Mouse (Mus musculus): ENCODE results near the gene 1700025G04Rik.

Gene 1700025G04Rik

GRCm38 (mm10) chr1:151900706-151901360, 189.1 kb downstream of the 1700025G04Rik start:
- DNase-seq (ENCODE audit: low spot score), result no peak

GRCm38 (mm10) chr1:151899964-151900363, 190.0 kb downstream of the 1700025G04Rik start:
- DNase-seq (ENCODE audit: low spot score), result no peak

- DNase-seq (ENCODE audit: low spot score), result no peak
Measured at GRCm38 (mm10) chr1:151895406-151895805, 194.5 kb downstream of the 1700025G04Rik start.

GRCm38 (mm10) chr1:151893976-151894375, 195.9 kb downstream of the 1700025G04Rik start:
- no peak for DNase-seq (ENCODE audit: low spot score)

DNA sequence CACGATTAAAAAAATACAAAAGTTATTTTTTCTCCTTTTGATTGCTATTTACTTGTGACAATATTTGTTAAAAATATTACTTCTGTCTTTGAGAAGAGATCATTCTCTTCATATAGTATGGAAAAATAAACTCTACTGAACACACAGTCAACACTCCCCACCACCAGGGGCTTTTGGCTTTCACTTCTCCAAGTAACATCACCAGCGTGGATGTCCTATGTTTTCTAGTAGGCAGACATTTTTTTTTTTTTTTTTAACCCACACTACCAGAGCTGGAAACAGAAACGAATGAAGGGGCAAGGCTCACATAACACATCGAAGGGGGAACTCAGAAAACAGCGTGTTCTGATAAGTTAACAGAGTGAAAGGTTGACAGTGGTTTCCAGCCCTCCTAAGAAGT, 197.9 kb downstream of the 1700025G04Rik start:
- DNase-seq (ENCODE audit: low spot score), result no peak

DNA sequence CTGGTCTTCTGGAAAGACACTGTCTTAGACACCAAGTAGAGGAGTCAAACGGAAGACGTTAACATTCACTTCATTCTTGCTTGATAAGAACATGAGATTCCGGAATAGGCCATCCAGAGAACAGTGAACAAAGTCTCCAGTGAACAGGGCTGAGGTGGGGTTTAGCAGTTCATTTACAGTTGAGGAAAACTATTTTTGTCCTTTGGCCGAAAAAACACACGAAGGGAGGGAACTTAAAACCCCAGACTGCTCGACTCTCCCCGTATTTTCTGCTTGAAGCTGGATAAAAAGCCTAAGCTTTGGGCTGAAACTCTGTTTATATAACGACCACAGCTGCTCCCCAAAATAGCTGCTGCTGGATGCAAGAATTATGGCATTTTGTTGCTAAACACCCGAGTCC, 198.7 kb downstream of the 1700025G04Rik start:
- DNase-seq (ENCODE audit: low spot score), result no peak

DNA sequence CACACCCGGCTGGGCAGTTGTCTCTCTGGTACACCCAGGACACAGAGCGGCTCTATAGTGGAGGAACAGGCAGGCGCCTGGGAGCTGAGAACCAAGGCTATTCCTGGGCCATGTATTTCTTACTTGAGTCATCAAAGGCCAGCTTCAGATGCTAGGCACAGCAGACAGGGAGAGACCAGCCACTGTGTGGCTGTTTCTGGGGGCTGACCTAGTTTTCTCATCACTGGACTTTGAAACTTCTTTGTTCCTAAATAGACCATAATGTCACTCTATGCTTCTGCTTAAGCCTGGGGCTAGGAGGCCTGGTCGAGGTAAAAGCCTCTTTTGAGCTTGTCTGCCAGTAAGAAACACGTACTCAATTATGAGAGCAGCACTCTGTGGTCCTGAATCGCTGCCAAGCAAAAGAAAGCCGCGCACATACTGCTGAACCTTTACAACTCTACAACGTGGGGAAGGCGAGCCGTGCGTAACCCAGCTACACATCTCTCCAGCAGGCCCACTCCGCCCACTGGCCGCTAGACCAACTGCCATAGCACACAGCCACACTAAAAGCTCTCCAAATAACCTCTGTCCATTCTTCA, 199.8 kb downstream of the 1700025G04Rik start:
- DNase-seq (ENCODE audit: low spot score), result no peak

DNA sequence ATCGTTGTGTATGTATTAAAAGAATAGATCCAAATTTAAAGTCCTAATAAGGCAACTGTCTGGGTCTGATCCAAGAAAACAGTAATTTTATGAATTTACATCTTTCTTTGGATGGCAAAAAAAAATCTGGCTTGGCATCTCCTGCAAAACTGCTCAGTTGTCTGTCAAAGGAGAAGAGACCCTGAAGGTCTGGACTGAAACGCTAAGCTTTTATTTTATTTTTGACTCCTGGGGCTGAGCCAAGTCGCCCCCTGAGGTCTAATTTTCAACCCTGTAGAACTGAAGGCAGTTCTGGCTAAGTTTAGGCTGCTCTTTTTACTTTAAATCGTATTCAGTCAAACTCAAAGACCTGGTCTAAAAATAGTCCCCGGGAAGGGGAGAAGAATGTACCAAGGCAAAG, 202.3 kb downstream of the 1700025G04Rik start:
- no peak for DNase-seq (ENCODE audit: low spot score)

DNA sequence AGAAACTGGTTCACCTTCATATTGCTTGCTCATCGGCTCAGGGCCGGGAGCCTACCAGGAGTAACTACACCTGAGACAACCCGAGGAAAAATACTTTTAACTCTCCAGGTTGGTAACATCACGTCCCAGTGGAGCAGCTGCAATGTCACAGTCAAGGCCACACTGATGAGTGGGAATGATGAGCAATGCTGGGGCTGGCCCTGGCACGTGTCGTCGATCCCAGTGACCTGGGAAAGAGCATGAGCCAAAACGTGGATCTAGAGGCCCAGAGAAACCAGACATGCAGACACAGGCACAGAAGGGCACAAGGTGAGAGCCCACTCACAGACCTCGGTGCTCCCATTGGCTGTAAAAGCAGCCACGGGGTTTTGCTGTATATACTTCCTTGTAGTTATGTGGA, 202.8 kb downstream of the 1700025G04Rik start:
- DNase-seq (ENCODE audit: low spot score), result no peak

DNA sequence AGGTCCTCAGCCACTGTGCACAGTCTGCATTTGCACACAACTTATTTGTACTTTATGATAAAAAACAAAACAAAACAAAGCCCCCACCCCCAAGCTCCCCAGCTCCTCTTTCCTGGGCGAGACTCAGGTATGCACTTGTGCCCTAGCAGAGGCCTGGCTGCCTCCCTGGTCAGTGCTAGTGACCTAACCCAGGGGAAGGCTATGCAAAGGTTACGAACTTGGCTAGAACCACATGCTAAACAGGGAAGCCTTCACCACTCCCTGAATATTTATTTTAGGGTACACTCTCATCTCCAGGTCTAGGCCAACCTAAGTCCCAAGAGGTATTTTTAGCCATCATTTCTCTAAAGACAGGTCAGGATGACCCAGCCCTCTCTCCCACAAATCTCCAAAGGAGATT, 203.8 kb downstream of the 1700025G04Rik start:
- no peak for DNase-seq (ENCODE audit: low spot score)

DNA sequence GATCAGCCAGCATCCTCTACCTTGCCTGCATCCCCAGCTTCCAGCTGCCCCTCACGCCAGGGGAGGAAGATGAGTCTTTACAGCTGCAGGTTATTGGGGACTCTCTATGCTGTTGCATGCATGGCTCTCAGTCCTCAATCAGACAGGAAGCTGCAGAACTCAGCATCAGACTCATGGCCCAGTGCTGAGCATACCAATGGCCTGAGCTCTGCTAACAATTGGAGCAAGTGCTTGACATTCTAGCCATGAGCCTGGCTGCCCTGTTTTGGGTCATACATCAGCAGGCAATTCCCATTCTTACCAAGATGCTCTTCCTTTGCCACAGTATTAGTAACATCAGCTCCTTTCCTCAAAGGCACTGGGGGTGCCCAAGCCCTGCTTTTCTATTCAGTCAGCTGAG, 208.7 kb downstream of the 1700025G04Rik start:
- no peak for DNase-seq (ENCODE audit: low spot score)

GRCm38 (mm10) chr1:151880731-151881130, 209.2 kb downstream of the 1700025G04Rik start:
- no peak for DNase-seq (ENCODE audit: low spot score)

GRCm38 (mm10) chr1:151879966-151880365, 210.0 kb downstream of the 1700025G04Rik start:
- DNase-seq (ENCODE audit: low spot score), result no peak

- no peak for DNase-seq (ENCODE audit: low spot score)
Measured at GRCm38 (mm10) chr1:151879308-151879850, 210.5 kb downstream of the 1700025G04Rik start.

DNA sequence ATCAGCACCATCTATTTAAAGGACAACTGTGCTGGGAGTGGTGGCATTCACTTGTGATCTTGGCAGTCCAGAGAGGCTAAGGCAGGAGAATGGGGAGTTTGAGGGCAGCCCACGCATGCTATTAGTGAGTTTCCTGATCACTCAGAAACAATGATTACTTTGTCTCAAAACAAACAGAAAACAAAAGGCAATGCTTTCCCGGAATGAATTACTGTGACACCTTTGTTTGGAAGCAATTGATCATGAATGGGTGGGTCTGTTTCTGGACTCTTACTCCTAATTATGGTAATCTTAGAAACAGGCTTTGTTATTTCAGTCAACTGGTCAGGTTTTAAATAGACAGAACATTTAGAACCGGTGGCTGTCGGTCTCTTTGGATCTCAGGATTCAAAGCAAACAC, 211.5 kb downstream of the 1700025G04Rik start:
- no peak for DNase-seq (ENCODE audit: low spot score)

DNA sequence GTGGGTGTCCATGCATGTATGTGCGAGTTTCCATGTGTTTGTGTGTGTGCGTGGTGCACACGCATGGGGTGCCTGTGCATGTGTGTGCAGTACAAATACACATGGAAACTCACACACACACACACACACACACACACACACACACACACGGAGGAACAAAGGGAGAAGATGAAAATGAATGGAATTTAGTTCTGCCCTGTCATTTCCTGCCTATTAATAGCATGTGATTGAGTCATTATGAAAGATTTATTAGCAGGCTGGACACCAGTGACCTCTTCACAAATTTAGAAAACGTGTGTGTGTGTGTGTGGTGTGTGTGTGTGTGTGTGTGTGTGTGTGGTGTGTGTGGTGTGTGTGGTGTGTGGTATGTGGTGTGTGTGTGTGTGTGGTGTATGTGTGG, 217.0 kb downstream of the 1700025G04Rik start:
- no peak for DNase-seq (ENCODE audit: low spot score)

DNA sequence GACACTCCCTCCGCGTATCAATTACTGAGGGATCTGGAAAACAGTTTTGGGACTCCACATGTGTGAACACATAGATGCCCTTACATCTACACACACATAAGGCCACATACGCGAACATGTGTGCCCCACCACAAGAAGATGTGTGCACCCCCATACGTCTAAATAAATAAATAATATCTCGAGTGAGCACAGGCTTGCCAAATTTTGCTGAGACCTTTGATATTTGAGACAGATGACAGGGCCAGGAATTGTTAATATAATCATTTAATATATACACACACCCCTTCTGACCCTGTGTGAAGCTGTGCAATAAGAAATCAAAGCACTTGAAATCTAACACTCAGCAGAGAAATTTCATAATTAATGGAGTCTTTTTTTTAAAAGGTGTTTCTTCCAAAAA, 225.6 kb downstream of the 1700025G04Rik start:
- no peak for DNase-seq (ENCODE audit: low spot score)

DNA sequence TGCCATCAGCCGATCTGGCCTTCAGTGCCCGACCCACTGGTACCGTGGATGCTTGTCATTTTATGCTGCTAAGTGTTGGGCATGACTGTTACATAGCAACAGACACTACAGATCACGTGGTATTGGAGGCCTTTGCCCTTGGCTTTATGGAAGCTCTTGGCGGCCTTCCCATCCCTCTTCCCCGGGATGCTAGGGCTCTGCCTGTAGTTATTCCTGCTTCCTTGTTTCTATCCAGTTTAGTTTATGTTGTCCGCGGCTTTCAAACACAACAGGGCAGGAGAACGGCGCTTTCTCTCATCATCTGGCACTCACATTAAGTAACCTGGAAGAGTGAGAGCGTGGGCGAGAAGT, 226.2 kb downstream of the 1700025G04Rik start:
- no peak for DNase-seq (ENCODE audit: low spot score)

DNA sequence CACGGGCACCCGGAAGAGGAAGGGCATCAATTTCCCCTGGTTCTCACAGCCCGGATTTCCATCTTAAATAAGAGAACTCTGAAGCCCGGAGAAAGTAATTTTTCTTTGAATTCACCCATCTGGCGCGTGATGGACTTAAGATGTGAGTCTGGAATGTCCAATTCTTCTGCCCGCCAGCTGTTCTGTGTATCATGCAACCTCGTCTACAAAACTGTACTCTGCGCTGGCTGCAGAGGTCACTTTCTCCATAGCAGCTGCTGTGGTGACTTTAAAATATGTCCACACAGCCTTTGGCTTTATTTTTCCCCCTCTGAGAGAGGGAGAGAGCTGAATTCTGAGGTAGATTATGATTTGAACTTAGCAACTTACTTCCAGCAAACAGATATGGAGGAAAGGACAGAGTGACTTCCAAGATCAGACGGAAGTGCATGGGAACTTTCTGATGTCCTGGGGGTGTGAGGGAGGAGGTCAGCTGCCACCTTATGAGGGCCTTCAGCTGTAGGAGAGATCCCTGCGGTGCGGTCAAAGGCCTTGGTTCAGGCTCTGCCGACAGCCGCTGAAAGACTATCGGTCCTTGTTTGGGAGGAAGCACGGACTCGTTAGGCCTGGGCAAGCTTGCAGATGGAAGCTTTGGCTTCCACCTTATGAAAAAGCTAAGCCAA, 226.7 kb downstream of the 1700025G04Rik start:
- DNase-seq (ENCODE audit: low spot score), result no peak

DNA sequence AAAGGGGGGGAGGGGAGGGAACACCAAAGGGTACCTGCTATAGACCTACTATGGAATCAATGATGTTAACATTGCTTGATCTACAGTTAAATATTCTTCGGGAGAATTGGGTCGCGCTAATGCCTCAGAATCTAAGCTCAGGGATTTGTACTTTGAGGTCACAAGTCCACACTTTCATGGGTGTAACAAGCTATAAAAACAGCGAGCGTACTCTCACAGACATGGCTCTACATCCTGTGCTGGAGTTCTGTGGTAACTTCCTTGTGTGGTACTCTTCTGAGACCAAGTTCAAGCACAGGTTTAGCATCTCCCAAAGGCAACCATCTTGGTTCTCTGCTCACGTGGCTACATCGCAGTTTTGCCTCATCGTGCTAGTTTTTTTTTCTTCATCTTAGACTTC, 227.8 kb downstream of the 1700025G04Rik start:
- DNase-seq (ENCODE audit: low spot score), result no peak

- no peak for DNase-seq (ENCODE audit: low spot score)
Measured at GRCm38 (mm10) chr1:151861334-151861995, 228.5 kb downstream of the 1700025G04Rik start.

GRCm38 (mm10) chr1:151858474-151858873, 231.5 kb downstream of the 1700025G04Rik start:
- no peak for DNase-seq (ENCODE audit: low spot score)

GRCm38 (mm10) chr1:151855561-151855960, 234.4 kb downstream of the 1700025G04Rik start:
- no peak for DNase-seq (ENCODE audit: low spot score)

All from urinary bladder, postnatal 10 days (tissue).